Mouse (Mus musculus) c-Kit-negative CD71-positive TER-119-positive erythroid progenitor cells, embryonic 14.5 days (primary cell): Measurements from ENCODE around the gene Huwe1.

Experiments
- DNase-seq: peaks from one replicate; pipeline ENCODE4 v3.0.0-alpha.2; 2013; ENCODE audit warnings: low read depth, low spot score

Gene Huwe1

GRCm38 (mm10) chrX:151950231-151950630 lies 149.6 kb downstream of the Huwe1 start:
- no peak for DNase-seq

GRCm38 (mm10) chrX:151951181-151951580 lies 150.6 kb downstream of the Huwe1 start:
- no peak for DNase-seq
